Mouse (Mus musculus) adrenal gland, adult 8-10 months (tissue): ENCODE results near the gene Chd8. TPM values are rescaled to one million over a fixed set of nuclear protein-coding genes. Genes with fewer than 3 reads are reported as not detected.
"Not testable (repeated sequence)": the region's sequence is repeated elsewhere in the genome, so short reads cannot be mapped to it uniquely, and the experiment has no call there.

Experiments
- DNase-seq: peaks from one replicate; pipeline ENCODE4 v3.0.0; 2022
- total RNA-seq, 4 experiments: library from RNA; stranded (reverse); gene quantifications; 2 replicates each; pipeline ENCODE4 v1.2.4; 2022

The Chd8 gene
- total RNA-seq, result 100 to 1,000 TPM in 2 of 4 experiments, 10 to 100 TPM in 2; 82.2 to 142 (median 108) TPM

DNA sequence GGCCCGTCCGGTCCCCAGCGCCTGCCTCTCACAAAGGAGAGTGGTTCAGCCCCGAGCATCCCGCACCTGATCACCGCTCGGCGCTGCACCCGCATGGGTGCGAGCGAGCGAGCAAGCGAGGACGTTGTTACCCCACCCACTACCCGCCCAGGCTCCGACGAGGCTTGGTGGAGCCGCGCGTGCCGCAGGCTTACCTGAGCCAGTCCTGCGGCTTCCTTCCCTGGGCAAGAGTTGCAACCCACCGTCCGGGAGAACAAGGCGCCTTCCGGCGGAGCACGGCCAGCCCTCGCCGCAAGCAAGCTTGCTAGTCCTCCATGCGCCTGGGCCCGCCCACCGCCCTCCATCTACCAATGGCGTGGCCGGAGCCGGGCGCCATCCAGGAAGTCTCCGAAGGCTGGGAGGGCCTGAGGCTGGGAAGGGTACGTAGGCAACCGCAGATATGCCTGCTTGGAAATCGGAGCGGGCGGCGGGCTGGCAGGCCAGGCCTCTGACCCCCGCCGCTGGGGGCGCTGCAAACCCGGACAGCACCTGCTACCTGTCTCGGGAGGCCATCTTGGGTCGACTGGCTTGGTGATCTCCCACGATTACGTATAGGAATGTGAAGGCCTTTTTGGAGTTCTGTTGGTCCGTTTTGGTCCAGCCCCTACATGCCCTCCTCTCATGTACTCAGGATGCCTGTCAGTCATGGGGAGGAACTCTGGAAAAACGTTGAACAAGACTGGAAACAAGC, at the start of gene Chd8:
Gene Chd8, minus strand, starts transcription at position 297 of the 730 bp plus-strand sequence.
- peak; percentile 97 for DNase-seq

DNA sequence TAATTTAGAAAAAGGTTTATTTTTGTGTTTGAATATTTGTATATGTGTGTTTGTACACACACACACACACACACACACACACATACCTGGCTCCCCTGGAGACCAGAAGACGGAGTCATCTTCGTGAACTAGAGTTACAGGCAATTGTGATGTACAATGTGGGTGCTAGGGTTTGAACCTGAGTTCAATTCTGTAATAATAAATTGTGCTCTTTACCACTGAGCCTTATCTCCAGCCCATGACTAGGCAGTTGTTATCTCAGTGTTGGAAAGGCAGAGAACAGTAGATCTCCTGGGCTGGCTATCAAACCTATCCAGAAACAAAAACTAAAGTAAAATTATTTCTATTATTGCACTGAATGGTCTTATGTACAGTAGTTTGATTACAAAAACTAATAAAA, 48.5 kb upstream of the Chd8 start:
- DNase-seq, result no peak

DNA sequence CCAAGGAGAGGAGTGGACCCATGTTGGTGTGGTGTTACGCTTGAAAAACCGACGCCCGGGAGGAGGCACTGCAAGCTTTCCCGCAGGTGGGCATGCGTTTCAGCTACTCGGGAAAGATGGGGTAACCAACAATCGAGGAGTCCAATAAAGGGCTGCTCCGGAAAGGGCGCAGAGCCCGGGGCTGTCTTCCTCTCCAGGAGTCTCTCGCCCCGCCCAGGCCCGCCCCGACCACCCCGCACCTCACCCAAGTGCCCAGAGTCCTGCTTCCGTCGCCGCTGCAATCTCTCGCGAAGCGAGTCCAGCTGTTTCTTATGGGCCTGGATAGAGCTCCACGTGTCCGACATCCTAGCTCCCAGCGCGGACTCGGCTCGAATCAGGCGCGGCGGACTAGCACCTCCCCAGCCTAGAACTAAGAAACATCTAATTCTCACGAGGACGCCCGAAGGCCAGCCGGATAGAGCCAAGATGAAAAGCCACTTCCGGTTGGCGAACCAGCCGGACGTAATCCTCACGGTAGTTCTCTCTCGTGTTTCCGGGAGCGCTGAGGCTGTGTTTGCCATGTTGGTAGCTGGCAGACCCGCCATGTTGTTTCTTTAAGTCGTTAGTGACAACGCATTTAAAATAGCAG, 47.2 kb upstream of the Chd8 start, which contains the start of gene Mettl3:
Gene Mettl3, minus strand, starts transcription at position 485 of the 628 bp plus-strand sequence.
- DNase-seq, result peak; percentile 90

DNA sequence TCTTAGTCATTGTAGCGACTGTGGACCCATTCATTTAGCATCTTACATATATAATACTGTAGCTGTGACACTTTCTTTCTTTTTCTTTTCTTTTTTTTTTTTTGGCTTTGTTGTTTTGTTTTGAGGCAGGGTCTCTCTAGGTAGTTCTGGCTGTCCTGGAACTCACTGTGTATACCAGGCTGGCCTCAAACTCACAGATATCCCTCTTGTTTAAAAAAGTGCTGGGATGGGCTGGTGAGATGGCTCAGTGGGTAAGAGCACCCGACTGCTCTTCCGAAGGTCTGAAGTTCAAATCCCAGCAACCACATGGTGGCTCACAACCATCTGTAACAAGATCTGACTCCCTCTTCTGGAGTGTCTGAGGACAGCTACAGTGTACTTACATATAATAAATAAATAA, 45.9 kb upstream of the Chd8 start:
- not testable (repeated sequence) for DNase-seq

DNA sequence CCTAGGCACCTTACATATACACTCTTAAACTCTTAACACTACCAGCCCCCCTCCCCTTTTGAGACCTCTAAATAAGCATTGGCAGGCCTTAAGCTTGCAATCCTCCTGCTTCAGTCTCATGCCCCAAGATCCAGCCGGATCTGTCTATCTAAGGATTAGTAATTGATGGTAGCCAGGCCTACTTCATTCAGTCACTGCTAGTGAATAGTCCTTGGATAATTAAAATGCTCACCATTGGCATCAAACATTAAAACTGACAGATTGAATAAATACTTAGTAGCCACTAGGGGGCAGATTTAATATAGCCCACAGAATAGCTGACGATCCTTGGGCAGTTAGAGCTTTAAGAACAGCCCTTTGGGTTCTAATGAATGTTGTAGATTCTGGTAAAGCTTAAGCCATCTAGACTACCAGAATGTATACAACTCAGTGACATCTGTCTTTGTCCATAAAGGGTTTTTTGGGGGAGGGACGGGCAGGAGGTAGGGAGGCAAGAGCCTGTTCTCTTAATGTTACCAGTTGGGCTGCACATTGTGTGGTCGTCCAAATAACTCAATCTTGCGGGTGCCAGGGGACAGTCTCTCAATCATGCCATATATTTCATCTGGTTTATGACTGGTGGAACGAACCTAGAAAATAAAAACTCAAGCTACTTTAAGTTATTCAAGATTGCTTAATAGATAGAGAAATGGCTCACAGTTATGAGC, 38.1 kb upstream of the Chd8 start:
- no peak for DNase-seq

DNA sequence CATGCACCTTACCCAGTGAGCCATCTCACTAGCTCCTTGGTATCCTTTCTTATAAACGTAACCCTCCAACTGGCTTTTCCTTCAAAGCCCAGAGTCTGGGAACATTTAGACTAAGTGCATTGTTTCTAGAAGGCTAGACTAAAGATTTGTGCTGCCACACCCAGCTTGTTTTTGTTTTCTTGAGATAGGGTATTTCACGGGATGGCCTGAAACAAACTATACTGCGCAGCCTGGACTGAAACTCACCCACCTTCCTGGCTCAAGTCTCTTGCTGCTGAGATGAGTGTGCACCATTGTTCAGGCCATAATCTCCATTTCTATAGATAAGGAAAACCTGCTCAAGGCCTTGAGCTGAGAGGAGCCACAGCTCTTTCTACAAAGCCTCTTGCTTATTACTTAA, 26.6 kb upstream of the Chd8 start:
- DNase-seq, result no peak

DNA sequence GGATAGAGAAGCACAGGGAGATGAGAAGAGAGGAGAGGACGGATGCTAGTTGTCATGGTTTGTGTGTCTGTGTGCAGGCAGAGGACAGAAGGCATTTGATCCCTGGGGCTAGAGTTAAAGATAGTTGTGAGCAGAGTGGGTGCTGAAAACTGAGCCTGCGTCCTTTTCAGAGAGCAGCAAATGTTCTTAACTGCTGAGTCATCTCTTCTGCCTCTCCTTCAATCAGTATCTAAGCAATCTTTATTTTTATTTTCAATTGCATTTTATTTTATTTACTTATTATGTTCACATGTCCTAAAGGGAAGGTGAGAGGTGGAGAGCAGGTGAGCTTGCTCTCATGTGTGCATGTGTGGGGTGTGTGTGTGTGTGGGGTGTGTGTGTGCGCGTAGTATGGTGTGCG, 26.0 kb upstream of the Chd8 start:
- no peak for DNase-seq

DNA sequence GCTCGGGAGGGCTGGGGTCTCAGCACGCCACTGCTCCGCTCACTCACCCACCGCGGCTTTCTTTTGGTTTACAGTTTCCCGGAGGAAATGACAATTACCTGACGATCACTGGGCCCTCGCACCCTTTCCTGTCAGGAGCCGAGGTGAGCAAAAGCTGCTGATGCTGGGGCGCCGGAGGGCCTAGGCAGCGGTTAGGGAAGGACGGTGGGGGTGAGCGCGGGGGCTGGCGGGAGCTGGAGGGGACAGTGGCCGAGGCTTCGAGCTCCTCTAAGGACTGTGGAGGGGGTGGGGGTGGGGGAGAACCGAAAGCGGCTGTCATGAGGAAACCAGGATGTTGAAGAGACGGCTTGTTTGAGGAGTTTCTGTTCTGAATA, 22.2 kb upstream of the Chd8 start:
- DNase-seq, result no peak

DNA sequence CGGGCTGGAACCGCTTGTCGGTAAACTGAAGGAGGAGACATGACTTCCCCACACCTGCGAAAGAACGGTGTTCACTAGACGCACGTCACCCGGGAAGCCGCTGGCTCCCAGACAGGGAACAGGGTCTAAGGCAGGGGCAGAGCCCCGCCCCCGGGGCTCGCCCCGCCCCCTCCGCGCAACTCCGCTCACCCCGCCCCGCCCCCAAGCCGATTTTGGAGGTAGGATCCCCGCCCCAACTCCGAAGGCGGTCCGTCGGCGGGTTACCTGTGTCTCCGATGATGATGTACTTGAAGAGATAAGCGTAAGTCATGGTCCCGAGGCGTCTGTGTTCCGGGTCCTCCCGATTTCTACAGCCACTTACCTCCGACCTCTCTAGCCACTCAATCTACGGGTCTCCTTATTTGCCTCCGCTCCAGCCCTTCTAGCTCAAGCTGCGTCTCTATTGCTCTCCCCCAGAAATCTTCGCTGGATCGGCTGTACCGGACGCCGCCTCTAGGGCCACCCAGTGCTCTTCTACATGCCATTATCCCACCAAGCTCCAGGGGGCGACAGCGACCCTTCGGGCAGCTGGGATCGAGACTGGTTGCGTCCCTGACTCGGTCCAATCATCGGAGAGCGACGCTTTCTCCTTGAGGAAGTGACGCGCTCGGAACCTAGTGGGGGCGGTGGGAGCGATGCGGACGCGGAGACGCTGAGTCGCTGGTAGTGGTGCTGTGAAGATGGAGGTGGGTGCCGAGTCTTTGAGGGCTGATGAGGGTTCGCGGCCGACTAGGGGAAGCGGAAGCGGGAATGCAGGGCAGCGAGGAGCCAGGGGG, 21.6 kb upstream of the Chd8 start, which contains the start of the genes Tox4 and Rab2b:
Gene Tox4, plus strand, starts transcription at position 215 of the 815 bp plus-strand sequence.
Gene Rab2b, minus strand, starts transcription at position 614 of the 815 bp plus-strand sequence.
- DNase-seq, result peak; percentile 98

DNA sequence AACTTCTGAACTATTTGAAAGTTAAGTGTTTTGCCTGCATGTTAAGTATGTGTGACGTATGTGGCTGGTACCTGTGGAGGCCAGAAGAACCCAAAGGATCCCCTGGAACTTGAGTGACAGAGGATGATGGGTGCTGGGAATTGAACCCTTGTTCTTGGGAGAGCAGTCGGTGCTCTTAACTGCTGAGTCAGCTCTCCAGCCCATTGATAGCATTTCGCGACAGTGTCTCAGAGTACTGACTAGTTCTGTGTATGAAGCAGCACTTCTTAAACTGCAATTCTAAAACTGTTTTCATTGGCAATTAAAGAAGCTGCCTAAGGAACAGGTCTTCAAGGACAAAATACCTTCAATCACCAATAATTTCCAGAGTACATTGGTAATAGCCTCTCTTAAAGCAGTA, 19.6 kb upstream of the Chd8 start:
- no peak for DNase-seq

DNA sequence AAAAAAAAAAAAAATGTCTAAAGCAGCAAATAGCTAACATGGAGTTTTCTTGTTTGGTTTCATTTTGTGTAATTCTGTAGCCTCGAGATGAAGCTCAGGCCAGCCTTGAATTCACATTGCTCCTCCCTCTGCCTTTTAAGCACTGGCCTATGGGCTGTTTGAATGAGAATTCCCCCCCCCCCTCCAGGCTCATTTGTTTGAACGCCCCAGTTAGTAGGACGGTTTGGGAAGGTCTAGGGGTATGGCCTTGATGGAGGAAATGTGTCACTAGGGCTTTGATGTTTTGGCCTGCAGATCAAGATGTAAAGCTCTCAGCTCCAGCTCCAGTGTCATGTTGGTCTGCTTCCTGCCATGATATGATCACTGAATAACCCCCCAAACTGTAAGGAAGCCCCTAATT, 15.2 kb upstream of the Chd8 start:
- DNase-seq, result peak; percentile 73

DNA sequence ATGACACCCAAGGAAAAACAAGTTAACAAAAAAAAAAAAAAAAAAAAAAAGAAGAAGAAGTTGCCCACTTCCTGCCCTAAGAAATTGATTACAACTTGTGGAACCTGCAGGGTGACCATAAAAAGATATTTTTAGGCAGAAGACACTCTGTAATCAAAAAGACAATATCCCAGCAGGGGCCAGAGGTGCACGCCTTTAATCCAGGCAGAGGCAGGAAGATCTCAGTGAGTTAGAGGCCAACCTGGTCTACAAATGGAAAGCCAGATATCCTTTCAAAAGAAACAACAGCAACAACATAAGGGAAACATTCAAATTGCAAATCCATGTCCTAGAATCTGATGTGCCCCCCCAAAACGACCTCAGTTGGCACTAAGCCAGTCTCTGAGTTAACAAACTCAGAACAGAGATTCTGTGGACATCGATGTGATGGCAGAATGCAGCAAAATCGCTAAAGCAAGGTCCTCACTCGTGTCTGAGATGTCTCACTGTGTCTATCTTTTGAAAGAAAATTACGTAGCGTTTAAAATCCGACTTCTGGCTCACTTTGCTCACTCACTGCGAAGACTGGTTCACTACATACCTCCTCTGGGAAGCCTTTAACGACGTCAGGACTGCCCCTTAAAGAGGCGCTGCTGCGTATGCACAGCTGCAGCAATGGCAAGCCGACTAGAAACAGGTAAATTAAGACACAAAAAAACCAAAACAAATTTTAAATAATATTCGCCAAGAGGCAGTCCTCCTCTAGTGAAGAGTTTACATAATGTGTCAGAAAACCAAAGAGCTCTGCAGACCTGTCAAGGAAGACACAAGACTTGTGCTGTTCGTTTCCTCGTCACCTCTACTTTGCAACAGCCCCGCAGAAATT, 1.0 kb downstream of the Chd8 start:
- DNase-seq, result no peak

DNA sequence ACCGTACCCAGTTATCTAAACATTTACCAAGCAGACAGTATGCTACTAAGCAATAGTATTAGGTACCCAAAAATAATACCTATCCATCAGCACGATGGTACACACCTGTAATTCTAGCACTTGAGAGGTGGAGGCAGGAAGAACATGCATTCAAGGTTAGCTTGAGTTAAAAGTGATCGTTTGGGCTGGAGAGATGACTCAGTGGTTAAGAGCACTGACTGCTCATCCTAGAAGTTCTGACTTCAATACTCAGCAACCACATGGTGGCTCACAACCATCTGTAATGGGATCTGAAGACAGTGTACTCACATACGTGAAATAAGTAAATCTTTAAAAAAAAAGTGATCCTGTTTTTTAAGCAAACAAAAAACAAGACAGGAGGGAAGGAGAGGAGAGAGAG, 11.5 kb downstream of the Chd8 start:
- DNase-seq, result no peak

DNA sequence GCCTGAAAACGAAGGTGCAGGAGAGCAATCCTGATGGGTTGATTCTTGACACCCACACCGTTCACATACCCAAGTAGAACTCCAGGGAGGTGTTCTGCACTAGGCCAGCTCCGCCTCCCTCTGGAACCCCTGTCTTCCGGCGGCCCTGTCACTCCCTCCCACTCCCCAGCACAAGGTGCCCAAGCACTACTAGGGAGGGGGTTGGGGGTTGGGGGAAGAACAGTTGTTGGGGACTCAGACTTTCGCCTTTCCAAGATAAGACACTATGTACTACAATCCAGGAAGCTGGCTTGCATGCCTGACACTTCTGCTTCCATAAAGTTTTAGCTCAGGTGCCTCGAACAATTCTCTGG, 12.9 kb downstream of the Chd8 start:
- no peak for DNase-seq

DNA sequence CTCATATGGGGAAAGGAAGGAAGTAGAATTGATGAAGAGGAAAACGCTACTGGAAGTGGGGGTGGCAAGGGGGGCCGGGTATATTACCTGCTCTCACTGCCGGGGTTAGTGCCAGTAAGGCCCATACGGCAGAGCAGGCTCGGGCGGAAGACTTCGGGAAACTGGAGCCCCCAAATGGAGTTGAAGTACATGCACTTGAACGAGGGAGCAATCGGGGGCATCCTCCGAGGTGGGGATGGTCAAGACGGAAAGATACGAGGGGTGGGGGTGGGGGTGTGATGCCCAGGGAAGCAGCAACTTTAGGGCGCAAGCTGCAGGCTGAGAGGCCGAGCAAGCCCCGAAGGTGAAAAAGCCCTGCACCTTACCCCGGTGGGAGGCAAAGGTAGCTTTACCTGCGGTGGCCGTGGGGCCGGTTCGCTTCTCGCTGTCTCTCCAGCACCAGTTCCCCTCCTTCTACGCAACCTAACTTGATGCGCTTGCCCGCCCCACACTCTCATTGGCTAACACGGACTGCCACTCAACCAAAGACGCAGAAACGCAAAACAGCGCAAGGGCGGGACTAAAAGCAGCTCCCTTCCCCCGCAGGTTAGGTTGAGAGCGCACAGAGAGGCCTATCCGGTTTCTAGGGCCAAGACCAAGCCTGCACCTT, 13.4 kb downstream of the Chd8 start:
- DNase-seq, result peak; percentile 99

DNA sequence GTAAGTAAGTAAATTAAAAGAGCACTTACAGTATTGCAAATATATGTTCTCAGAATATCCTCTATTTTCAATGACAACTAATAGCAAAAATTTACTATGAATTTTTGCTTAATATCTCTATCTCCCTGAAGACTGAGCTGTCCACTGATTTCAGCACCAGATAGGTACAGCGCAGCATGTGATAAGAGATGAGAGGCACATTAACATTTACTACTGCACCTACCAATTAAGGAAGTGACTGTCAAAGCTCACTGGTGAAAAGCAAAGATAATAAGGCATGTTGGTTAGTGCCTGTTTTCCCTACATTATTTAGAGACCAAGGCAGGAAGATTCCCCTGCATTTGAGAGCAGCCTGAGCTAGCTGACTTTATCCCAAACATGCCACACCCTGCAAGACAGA, 21.4 kb downstream of the Chd8 start:
- no peak for DNase-seq

DNA sequence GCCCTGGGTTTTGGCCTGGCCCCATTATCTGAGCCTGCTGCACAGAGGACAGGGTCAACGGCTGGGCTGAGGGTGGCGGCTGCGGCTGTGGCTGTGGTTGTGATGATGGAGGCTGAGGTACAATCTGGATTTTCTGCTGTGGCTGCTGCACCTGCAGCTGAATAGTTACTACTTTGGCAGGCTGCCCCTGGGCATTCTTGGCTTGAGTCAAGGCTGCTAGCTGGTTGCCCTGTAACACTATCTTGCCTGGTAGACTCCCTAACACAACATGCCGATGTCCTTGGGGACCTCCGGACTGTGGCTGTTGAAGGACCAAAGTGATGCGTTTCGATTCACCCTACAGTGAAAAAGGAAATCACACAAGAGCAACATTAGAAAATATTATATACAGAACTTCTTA, 22.4 kb downstream of the Chd8 start:
- peak; percentile 62 for DNase-seq

DNA sequence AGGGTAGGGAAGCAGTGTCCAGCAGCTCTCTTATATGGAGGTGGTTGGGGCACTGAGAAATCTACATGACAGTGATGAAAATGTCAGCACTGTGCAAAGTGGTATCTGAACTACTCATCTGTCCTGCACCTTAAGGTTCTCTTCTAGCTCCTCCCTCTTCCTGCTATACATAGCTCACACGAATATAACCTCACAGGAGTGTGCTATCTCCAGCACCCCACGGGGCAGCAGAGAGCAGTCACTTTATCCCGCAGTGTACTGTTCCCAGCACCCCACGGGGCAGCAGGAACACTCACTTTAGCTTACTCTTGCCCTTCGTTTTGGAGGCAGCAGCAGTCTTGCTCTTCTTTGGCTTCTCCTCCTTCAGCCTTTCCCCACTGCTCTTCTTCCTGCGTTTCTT, 25.3 kb downstream of the Chd8 start:
- no peak for DNase-seq

DNA sequence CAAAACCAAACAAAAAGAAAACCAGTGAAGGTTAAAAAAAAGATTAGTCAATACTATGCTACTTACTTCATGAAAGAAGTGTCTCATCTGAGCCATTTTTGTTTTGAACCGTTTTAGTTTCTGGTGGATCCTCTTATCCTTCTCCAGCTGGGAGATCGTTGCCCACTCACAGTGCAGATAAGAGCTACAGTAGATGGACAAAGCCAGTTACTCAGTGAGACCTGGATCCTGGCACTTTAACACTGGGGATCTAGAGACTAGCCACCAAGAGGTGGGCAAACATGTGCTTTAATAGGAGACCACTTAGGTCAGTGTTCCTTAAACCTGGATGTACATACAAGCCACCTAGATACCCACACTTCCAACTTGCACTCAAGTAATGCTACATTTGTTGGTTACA, 31.6 kb downstream of the Chd8 start:
- DNase-seq, result no peak

DNA sequence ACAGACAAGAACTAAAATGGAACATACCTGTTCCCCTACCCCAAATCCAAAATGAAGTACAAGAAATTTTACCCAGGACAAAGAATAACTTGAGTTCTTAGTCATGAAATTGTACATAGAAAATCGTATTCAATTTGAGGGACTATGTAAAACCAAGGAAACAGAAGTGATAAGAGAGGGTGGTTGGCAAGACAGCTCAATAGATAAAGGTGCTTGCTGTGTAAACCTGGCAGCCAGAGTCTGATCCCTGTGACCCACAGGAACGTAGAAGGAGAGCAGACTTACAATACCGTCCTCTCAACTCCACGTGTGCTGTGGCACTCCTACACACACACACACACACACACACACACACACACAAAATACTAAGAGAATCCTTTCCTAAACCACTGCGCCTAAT, 40.3 kb downstream of the Chd8 start:
- DNase-seq, result no peak

DNA sequence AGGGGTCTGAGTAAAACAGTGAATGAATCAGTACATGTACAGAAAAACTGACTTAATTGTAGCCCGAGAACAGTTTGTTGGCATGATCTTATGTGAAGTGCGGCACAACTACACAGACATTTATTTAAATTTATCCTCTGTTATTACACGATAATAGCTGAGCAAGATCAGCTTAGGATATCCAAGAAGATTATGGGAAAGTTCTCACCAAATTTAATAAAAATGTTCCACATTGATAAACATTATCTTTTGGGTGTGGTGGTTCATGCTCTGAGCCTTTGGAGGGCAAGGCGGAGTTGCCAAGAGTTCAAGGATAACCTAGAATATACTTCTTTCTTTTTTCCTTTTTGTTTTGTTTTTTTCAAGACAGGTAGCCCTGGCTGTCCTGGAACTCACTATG, 58.2 kb downstream of the Chd8 start:
- no peak for DNase-seq
